In the genomic region with DNA sequence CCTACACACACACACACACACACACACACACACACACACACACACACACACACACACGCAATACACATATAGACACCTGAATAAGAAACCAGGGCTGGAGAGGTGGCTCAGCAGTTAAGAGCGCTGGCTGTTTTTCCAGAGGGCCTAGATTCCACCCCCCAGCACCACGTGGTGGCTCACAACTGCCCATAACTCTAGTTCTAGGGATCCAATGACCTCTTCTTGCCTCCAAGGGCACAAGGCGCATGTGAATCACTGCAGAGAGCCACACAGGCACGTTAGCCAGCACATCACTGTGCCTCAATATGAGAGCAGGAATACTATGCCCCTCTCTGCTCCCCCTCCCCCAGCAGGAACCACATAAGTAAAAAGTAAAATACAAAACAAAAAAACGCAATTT, we compare ENCODE assay signal across 2 mouse cellular contexts.
A peak's percentile ranks its signal among the peaks of the same experiment; 100 is the strongest.
TF ChIP-seq lines count a peak whose summit lies in the region.

No protein-coding gene starts in this region.

TF ChIP-seq in CH12.LX, 34 proteins besides CTCF, POLR2A, EP300 and RAD21:
- TF ChIP-seq MXI1 (IDR thresholded peaks at IDR 0.05; ENCODE audit: low read depth, low read length) = peak; percentile 20; the same call in 1 of the 2 replicates
- no peak for TF ChIP-seq USF2 (conservative IDR thresholded peaks at IDR 0.05; ENCODE audit: low read depth, low read length)

TF ChIP-seq in ES-E14, 5 proteins besides CTCF, POLR2A, EP300 and RAD21:
- TF ChIP-seq MAFK (IDR thresholded peaks at IDR 0.05; ENCODE audit: insufficient read depth, low read depth, low read length) = no peak
- TF ChIP-seq HCFC1 (IDR thresholded peaks at IDR 0.05; ENCODE audit: borderline replicate concordance, insufficient read depth, low read length) = no peak
- TF ChIP-seq CHD2 (IDR thresholded peaks at IDR 0.05; ENCODE audit: low read depth, low read length) = no peak
- TF ChIP-seq ZNF384 (IDR thresholded peaks at IDR 0.05; ENCODE audit: low read depth, low read length) = no peak
- no peak for TF ChIP-seq ZC3H11A (IDR thresholded peaks at IDR 0.05; ENCODE audit: borderline replicate concordance, low read depth, low read length)
